Mouse (Mus musculus): ENCODE measurements around the gene Fam228a. TPM values are rescaled to one million over a fixed set of nuclear protein-coding genes. Genes with fewer than 3 reads are reported as not detected.

Gene Fam228a
- total RNA-seq (2023) = under 1 TPM in 1 of 2 experiments, not detected in 1; 0.11 TPM

DNA sequence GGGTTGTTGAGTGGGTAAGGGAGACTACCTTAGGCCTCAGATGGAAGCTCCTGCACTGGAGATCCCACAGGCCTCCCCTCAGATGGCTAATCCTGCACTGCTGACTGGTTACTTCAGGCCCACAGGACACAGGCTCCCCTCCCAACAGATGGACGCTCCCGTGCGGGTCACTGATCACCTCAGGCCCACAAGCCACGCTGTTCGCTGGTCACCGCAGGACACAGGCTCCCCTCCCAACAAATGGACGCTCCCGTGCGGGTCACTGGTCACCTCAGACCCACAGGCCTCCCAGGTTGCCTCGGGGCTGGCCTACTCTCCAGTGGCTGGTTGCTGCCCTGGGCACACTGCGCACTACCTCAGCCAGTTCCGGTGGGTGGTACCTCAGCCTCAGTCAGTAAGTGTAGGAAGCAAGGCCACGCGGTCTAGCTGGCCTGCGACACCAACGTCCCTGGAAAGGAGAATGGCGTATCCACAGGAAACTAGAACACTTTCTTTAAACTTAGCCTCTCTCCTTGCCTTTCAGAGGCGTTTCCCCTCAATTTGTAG lies at the start of gene Fam228a:
Gene Fam228a, minus strand, starts transcription at position 400 of the 546 bp plus-strand sequence.

DNA sequence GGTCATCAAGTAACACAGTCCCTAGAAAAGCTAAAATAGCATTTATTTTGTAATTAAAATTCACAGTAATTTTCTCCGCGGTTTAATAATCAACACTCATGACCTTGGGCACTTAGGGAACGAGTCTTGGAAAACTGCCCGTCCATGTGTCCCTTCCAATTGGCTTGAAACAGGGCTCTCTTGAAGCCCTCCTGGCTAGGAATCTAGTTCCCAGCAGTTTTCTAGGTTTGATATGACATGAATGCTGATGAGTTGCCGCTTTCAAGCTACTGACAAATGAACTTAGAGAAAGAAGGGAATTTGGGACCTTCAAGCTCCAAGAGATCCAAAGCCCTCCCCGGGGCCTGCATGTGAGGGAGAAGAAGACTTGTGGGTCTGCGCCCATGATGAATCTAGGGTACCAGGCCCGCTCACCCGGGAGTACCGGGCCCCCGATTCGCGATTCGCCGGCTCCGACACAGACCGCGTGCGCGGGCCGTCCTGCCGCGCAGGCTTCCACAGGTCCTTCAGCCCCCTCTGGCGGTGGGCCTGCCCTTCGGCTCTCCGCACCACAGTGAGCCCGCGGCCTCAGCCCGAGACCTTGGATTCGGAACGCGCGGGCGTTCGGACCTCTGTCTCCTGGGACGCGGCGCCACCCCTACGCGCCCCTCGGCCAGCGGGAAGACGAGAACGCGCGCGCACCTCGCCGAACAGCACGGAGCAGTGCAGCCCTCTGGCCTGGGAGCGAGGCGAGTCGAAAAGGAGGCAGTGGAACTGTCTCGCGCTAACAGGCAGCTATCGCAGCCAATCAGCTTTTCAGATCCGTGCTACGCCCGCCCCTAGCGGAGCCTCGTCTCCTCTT lies 30.5 kb upstream of the Fam228a start, which contains the start of the genes Pfn4 and Fam228b:
Gene Pfn4, plus strand, starts transcription at position 531 of the 841 bp plus-strand sequence.
Gene Fam228b, minus strand, starts transcription at position 776 of the 841 bp plus-strand sequence.

Other genes starting within 250 kb of the Fam228a start
- 100 to 1,000 TPM; 137 to 142 TPM for gene Itsn2, start 145.8 kb downstream of the Fam228a start, total RNA-seq (2023)
- not detected for gene Gm3625, start 145.5 kb downstream of the Fam228a start, total RNA-seq (2023)
- under 1 TPM; 0.07 to 0.33 TPM for gene Pfn4, start 30.6 kb upstream of the Fam228a start, total RNA-seq (2023)
- gene Fam228b, start 30.8 kb upstream of the Fam228a start, total RNA-seq (2023) = 1 to 10 TPM; 1.4 to 3.9 TPM
- 100 to 1,000 TPM; 109 to 111 TPM for gene Sf3b6, start 79.1 kb upstream of the Fam228a start, total RNA-seq (2023)
- gene Fkbp1b, start 103.2 kb upstream of the Fam228a start, total RNA-seq (2023) = 10 to 100 TPM; 10.4 to 14.5 TPM
- 10 to 100 TPM in 1 of 2 experiments, 1 to 10 TPM in 1; 9.4 to 13.2 TPM for gene Wdcp, start 104.9 kb upstream of the Fam228a start, total RNA-seq (2023)
- 10 to 100 TPM in 1 of 2 experiments, 1 to 10 TPM in 1; 4.9 to 13.9 TPM for gene Mfsd2b, start 135.9 kb upstream of the Fam228a start, total RNA-seq (2023)
- 10 to 100 TPM; 16.0 to 18.2 TPM for gene Ubxn2a, start 169.3 kb upstream of the Fam228a start, total RNA-seq (2023)
- gene Atad2b, start 178.9 kb upstream of the Fam228a start, total RNA-seq (2023) = 10 to 100 TPM; 70.1 to 78.0 TPM

Data from neutrophil, adult 59 days (primary cell).